Mouse (Mus musculus) heart, adult 2 months (tissue): ENCODE measurements at regions not wholly inside any gene's neighbourhood (a gene's known extent, or its start where the extent isn't known, plus 50 kb on each side); places are given as distances from the start of the nearest gene placed in this dataset.

Experiments used
- CTCF ChIP-seq: fragments of 200-600 bp; IDR thresholded peaks from 2 replicates; pipeline ENCODE4 v1.8.1; 2022; ENCODE audit warnings: antibody characterized with exemption, mild to moderate bottlenecking, moderate library complexity
- POLR2A ChIP-seq: fragments of 200-500 bp; IDR thresholded peaks from 2 replicates; pipeline ENCODE4 v1.6.1; 2011; ENCODE audit warnings: mild to moderate bottlenecking, low read depth, low read length, control low read depth; ENCODE audit not compliant: insufficient read depth

- TF ChIP-seq CTCF (no peak), POLR2A (no peak)
Observed at GRCm38 (mm10) chr1:147344027-147344426, 849.5 kb downstream of the Brinp3 start.
